Mouse (Mus musculus): ENCODE data around the gene Olfr1251. TPM values are rescaled to one million over a fixed set of nuclear protein-coding genes. Genes with fewer than 3 reads are reported as not detected.
"Not testable (repeated sequence)": the region's sequence is repeated elsewhere in the genome, so short reads cannot be mapped to it uniquely, and the experiment has no call there.

Olfr1251 gene
- polyA plus RNA-seq (2014; fragmentation: Nextera tagmentation; extraction: Ambion mirVana), result not detected in 2 replicates

GRCm38 (mm10) chr2:89671836-89672235 is at the start of gene Olfr1251:
Gene Olfr1251 (minus strand): TSS chr2:89671936.
- H3K4me2 ChIP-seq (ENCODE audit: low read length), result no peak within 1 kb of the TSS
- no peaks in the 10 kb centered on the region for H3K9me3 ChIP-seq (replicated peaks; ENCODE audit: control insufficient read depth, low read length)
- H3K4me3 ChIP-seq (ENCODE audit: low read depth, low read length), result no peak within 1 kb of the TSS
- H3K27me3 ChIP-seq (replicated peaks; ENCODE audit: control insufficient read depth, insufficient read depth, low read length), result no peaks in the 10 kb centered on the region
- no peak within 1 kb of the TSS for H3K9ac ChIP-seq (ENCODE audit: low read length)
- ATAC-seq (no peak), DNase-seq (ENCODE audit: low spot score) (no peak)
- H3K4me1 ChIP-seq (ENCODE audit: control insufficient read depth, insufficient read depth, low read length), result no peaks in the 10 kb centered on the region
- no peak within 1 kb of the TSS for H3K27ac ChIP-seq (ENCODE audit: low read depth, low read length)
- no peaks in the 10 kb centered on the region for H3K36me3 ChIP-seq (ENCODE audit: control insufficient read depth, insufficient read depth, low read length)

DNA sequence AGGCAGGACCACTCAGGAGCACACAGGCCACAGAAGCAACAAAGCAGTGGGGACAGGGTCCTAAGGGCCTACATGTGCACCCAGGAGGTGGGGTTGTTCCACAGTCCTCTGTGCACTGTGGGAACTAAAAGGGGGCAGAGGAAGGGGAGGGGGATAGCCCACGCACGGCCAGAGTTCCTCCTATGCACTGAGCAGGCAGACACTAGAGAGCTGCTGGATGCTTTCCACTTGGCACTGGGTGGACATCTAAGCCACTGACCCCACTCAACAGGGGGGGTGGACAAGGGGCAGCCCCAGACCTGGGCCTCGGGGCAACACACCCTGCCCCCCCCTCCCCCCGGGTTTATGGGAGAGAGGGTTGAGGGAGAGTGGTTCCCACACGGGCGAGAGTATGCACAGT is 20.2 kb upstream of the Olfr1251 start:
- H3K27ac ChIP-seq (ENCODE audit: low read depth, low read length), result no peak overlapping the region
- H3K36me3 ChIP-seq (ENCODE audit: control insufficient read depth, insufficient read depth, low read length), result no peaks in the 10 kb centered on the region
- ATAC-seq, result no peak
- WGBS, result 85% methylated on average over 6 of the region's 6 CpGs
- H3K9me3 ChIP-seq (replicated peaks; ENCODE audit: control insufficient read depth, low read length), result no peaks in the 10 kb centered on the region
- H3K9ac ChIP-seq (ENCODE audit: low read length), result no peak overlapping the region
- no peaks in the 10 kb centered on the region for H3K27me3 ChIP-seq (replicated peaks; ENCODE audit: control insufficient read depth, insufficient read depth, low read length)
- H3K4me2 ChIP-seq (ENCODE audit: low read length), result no peak overlapping the region
- H3K4me3 ChIP-seq (ENCODE audit: low read depth, low read length), result no peak overlapping the region
- no peaks in the 10 kb centered on the region for H3K4me1 ChIP-seq (ENCODE audit: control insufficient read depth, insufficient read depth, low read length)
- DNase-seq (ENCODE audit: low spot score), result no peak

DNA sequence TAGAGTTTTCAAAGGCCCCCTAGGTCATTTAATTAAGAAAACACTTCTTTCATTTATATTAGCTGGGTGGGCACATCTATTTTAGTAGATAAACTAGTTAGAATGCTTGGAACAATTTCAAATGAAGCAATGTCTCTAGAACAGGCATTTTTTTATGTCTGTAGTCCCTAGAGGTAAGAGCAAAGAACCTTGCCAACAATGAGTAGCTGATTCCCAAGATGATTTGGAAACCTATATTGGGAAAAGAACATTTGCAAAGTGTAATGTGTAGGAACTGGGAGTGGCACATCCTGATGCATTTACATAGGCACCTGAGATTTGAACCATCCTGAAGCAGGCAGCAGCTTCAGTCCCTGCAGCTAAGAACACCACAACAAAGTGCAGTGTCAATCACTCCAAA is 10.4 kb downstream of the Olfr1251 start, which contains the start of gene Olfr1250:
Gene Olfr1250, minus strand, starts transcription at position 101 of the 400 bp plus-strand sequence.
- no peaks in the 10 kb centered on the region for H3K27me3 ChIP-seq (replicated peaks; ENCODE audit: control insufficient read depth, insufficient read depth, low read length)
- no peak within 1 kb of the TSS for H3K27ac ChIP-seq (ENCODE audit: low read depth, low read length)
- no peaks in the 10 kb centered on the region for H3K9me3 ChIP-seq (replicated peaks; ENCODE audit: control insufficient read depth, low read length)
- no peaks in the 10 kb centered on the region for H3K4me1 ChIP-seq (ENCODE audit: control insufficient read depth, insufficient read depth, low read length)
- no peak within 1 kb of the TSS for H3K4me2 ChIP-seq (ENCODE audit: low read length)
- no peak within 1 kb of the TSS for H3K9ac ChIP-seq (ENCODE audit: low read length)
- no peaks in the 10 kb centered on the region for H3K36me3 ChIP-seq (ENCODE audit: control insufficient read depth, insufficient read depth, low read length)
- DNase-seq (ENCODE audit: low spot score) (no peak), ATAC-seq (no peak)
- H3K4me3 ChIP-seq (ENCODE audit: low read depth, low read length), result no peak within 1 kb of the TSS

DNA sequence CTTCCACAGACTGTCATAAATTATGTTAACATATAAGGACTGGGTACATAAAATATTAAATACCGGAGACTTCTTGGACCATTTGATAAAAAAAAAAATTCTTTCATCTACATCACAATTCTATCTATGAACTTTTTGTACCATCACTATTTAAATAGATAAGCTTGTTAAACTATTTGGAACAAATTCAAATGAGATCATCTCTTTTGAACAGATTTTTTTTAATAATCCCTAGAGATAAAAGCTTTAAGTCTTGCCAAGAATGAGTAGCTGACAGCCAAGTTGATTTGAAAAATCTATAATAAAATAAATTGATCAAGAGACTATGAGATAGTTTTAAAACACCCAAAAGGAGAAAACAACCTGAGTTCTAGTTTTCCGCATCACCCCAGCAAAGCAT is 36.9 kb downstream of the Olfr1251 start, which contains the start of gene Olfr1249:
Gene Olfr1249, minus strand, starts transcription at position 101 of the 400 bp plus-strand sequence.
- 96% methylated on average over 2 of the region's 2 CpGs for WGBS
- Histone ChIP-seq H3K27ac (ENCODE audit: low read depth, low read length) (no peak within 1 kb of the TSS), H3K27me3 (replicated peaks; ENCODE audit: control insufficient read depth, insufficient read depth, low read length) (no peaks in the 10 kb centered on the region), H3K9ac (ENCODE audit: low read length) (no peak within 1 kb of the TSS), H3K9me3 (replicated peaks; ENCODE audit: control insufficient read depth, low read length) (no peaks in the 10 kb centered on the region), H3K4me3 (ENCODE audit: low read depth, low read length) (no peak within 1 kb of the TSS), H3K4me1 (ENCODE audit: control insufficient read depth, insufficient read depth, low read length) (no peaks in the 10 kb centered on the region), H3K4me2 (ENCODE audit: low read length) (no peak within 1 kb of the TSS), H3K36me3 (ENCODE audit: control insufficient read depth, insufficient read depth, low read length) (no peaks in the 10 kb centered on the region)
- DNase-seq (ENCODE audit: low spot score) (no peak), ATAC-seq (no peak)

DNA sequence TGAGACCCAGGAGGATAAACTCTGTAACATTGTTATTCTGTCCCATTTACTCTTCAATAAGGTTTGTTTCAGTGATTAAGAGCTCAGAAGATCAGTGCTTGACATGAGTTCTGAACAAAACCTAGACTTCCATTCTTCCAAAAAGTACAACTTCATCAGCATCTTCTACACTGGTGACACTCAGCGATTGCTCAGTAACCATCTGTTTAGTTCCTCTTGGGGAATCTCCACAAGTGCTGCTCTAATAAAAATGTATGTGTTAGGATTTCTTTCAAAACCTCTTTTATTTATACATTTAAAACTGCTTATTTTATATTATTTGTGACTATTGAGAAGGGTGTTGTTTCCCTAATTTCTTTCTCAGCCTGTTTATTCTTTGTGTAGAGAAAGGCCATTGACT is 53.6 kb downstream of the Olfr1251 start, which contains the start of gene Olfr1248:
Gene Olfr1248, minus strand, starts transcription at position 101 of the 400 bp plus-strand sequence.
- not testable (repeated sequence) for H3K36me3 ChIP-seq (ENCODE audit: control insufficient read depth, insufficient read depth, low read length); H3K27ac ChIP-seq (ENCODE audit: low read depth, low read length); ATAC-seq; DNase-seq (ENCODE audit: low spot score); H3K9me3 ChIP-seq (replicated peaks; ENCODE audit: control insufficient read depth, low read length); H3K9ac ChIP-seq (ENCODE audit: low read length); H3K4me1 ChIP-seq (ENCODE audit: control insufficient read depth, insufficient read depth, low read length); H3K4me2 ChIP-seq (ENCODE audit: low read length); H3K27me3 ChIP-seq (replicated peaks; ENCODE audit: control insufficient read depth, insufficient read depth, low read length); H3K4me3 ChIP-seq (ENCODE audit: low read depth, low read length)
- 83% methylated on average over 1 of the region's 1 CpGs for WGBS

Other genes starting within 250 kb of the Olfr1251 start
- gene Olfr1240, start 228.9 kb downstream of the Olfr1251 start, polyA plus RNA-seq (2014; fragmentation: Nextera tagmentation; extraction: Ambion mirVana), result not detected in 2 replicates
- gene Olfr1241, start 184.8 kb downstream of the Olfr1251 start, polyA plus RNA-seq (2014; fragmentation: Nextera tagmentation; extraction: Ambion mirVana), result not detected in 2 replicates
- not detected in 2 replicates for gene Olfr1242, start 173.6 kb downstream of the Olfr1251 start, polyA plus RNA-seq (2014; fragmentation: Nextera tagmentation; extraction: Ambion mirVana)
- not detected in 2 replicates for gene Olfr1243, start 140.4 kb downstream of the Olfr1251 start, polyA plus RNA-seq (2014; fragmentation: Nextera tagmentation; extraction: Ambion mirVana)
- not detected in 2 replicates for gene Olfr1245, start 93.5 kb downstream of the Olfr1251 start, polyA plus RNA-seq (2014; fragmentation: Nextera tagmentation; extraction: Ambion mirVana)
- gene Olfr1246, start 78.8 kb downstream of the Olfr1251 start, polyA plus RNA-seq (2014; fragmentation: Nextera tagmentation; extraction: Ambion mirVana), result not detected in 2 replicates
- not detected in 2 replicates for gene Olfr1247, start 57.8 kb downstream of the Olfr1251 start, polyA plus RNA-seq (2014; fragmentation: Nextera tagmentation; extraction: Ambion mirVana)
- gene Olfr1248, start 53.7 kb downstream of the Olfr1251 start, polyA plus RNA-seq (2014; fragmentation: Nextera tagmentation; extraction: Ambion mirVana), result not detected in 2 replicates
- not detected in 2 replicates for gene Olfr1249, start 37.0 kb downstream of the Olfr1251 start, polyA plus RNA-seq (2014; fragmentation: Nextera tagmentation; extraction: Ambion mirVana)
- gene Olfr1250, start 10.5 kb downstream of the Olfr1251 start, polyA plus RNA-seq (2014; fragmentation: Nextera tagmentation; extraction: Ambion mirVana), result not detected in 2 replicates
- not detected in 2 replicates for gene Olfr1252, start 53.1 kb upstream of the Olfr1251 start, polyA plus RNA-seq (2014; fragmentation: Nextera tagmentation; extraction: Ambion mirVana)
- not detected in 2 replicates for gene Olfr1253, start 85.2 kb upstream of the Olfr1251 start, polyA plus RNA-seq (2014; fragmentation: Nextera tagmentation; extraction: Ambion mirVana)
- gene Olfr1254, start 121.7 kb upstream of the Olfr1251 start, polyA plus RNA-seq (2014; fragmentation: Nextera tagmentation; extraction: Ambion mirVana), result not detected in 2 replicates
- not detected in 2 replicates for gene Olfr1255, start 140.1 kb upstream of the Olfr1251 start, polyA plus RNA-seq (2014; fragmentation: Nextera tagmentation; extraction: Ambion mirVana)
- not detected in 2 replicates for gene Olfr1256, start 169.6 kb upstream of the Olfr1251 start, polyA plus RNA-seq (2014; fragmentation: Nextera tagmentation; extraction: Ambion mirVana)
- not detected in 2 replicates for gene Olfr48, start 176.3 kb upstream of the Olfr1251 start, polyA plus RNA-seq (2014; fragmentation: Nextera tagmentation; extraction: Ambion mirVana)
- gene Olfr1257, start 206.5 kb upstream of the Olfr1251 start, polyA plus RNA-seq (2014; fragmentation: Nextera tagmentation; extraction: Ambion mirVana), result not detected in 2 replicates